Mouse (Mus musculus) mouse embryonic stem cell (cell line): ENCODE results near the gene Olfr1338.
"Not testable (repeated sequence)": the region's sequence is repeated elsewhere in the genome, so short reads cannot be mapped to it uniquely, and the experiment has no call there.

ENCODE experiments used
- in situ Hi-C, 2 experiments: fragments of 300-500 bp; cut with MboI; formaldehyde crosslinking; loops; 1 replicate in 1 of 2; 3 replicates in 1 of 2; pipeline ENCODE4 v1.14.3; 2019 to 2020; ENCODE audit warnings: low sequenced_read_pairs in 2 of 2, low pct_unique_long_range_greater_than_20kb in 1 of 2, mixed read lengths in 1 of 2; ENCODE audit not compliant: unreplicated experiment in 1 of 2

Gene Olfr1338

GRCm38 (mm10) chr4:118758637-118759036 is at the start of gene Olfr1338:
Gene Olfr1338 (minus strand): TSS chr4:118758737.
- in situ Hi-C loops: no loop called here

- in situ Hi-C loops: not testable (repeated sequence)
These were observed 34.3 kb upstream of the Olfr1338 start for GRCm38 (mm10) chr4:118792796-118793195.

GRCm38 (mm10) chr4:118782486-118782885 is 23.9 kb upstream of the Olfr1338 start, which contains the start of gene Olfr1337:
Gene Olfr1337 (minus strand): TSS chr4:118782586.
- in situ Hi-C loops: no loop called here

- in situ Hi-C loops: loop anchor here in 1 of 2 experiments (25.0 kb wide), 1 partner anchor 420 kb away; the partner anchor contains the start of gene Zfp691
These were observed 16.7 kb downstream of the Olfr1338 start for GRCm38 (mm10) chr4:118741881-118742280.

- in situ Hi-C loops: loop anchor here in 1 of 2 experiments (25.0 kb wide), 1 partner anchor 421 kb away; the partner anchor contains the start of gene Zfp691
These were observed 17.4 kb downstream of the Olfr1338 start for GRCm38 (mm10) chr4:118740988-118741698.

GRCm38 (mm10) chr4:118739574-118739973 is 19.0 kb downstream of the Olfr1338 start:
- in situ Hi-C loops: loop anchor here in 1 of 2 experiments (25.0 kb wide), 1 partner anchor 423 kb away; the partner anchor contains the start of gene Zfp691

GRCm38 (mm10) chr4:118731875-118732274 is 26.7 kb downstream of the Olfr1338 start, which contains the start of gene Olfr1339:
Gene Olfr1339 (plus strand): TSS chr4:118732175.
- in situ Hi-C loops: loop anchor here in 1 of 2 experiments (25.0 kb wide), 1 partner anchor 430 kb away; the partner anchor contains the start of gene Zfp691

GRCm38 (mm10) chr4:118721742-118722483 is 36.6 kb downstream of the Olfr1338 start:
- in situ Hi-C loops: no loop called here

- in situ Hi-C loops: no loop called here
These were observed 38.7 kb downstream of the Olfr1338 start, which contains the start of gene Olfr1340 for GRCm38 (mm10) chr4:118719838-118720237. Gene Olfr1340 (plus strand): TSS chr4:118720138.

GRCm38 (mm10) chr4:118711656-118712055 is 46.9 kb downstream of the Olfr1338 start:
- in situ Hi-C loops: no loop called here

GRCm38 (mm10) chr4:118708086-118708485 is 50.5 kb downstream of the Olfr1338 start:
- in situ Hi-C loops: no loop called here

GRCm38 (mm10) chr4:118703223-118703622 is 55.3 kb downstream of the Olfr1338 start, which contains the start of gene Olfr1341:
Gene Olfr1341 (plus strand): TSS chr4:118703523.
- in situ Hi-C loops: no loop called here
